Mouse (Mus musculus) WW6 (cell line): ENCODE measurements around the gene Crtap.
A peak's percentile ranks its signal among the peaks of the same experiment; 100 is the strongest.
"Not testable (repeated sequence)": the region's sequence is repeated elsewhere in the genome, so short reads cannot be mapped to it uniquely, and the experiment has no call there.

Experiments used
- DNase-seq: peaks from one replicate; pipeline ENCODE4 v3.0.0-alpha.2; 2013; ENCODE audit warnings: low read depth, low spot score

Gene Crtap

GRCm38 (mm10) chr9:114395258-114395657, 4.8 kb upstream of the Crtap start:
- DNase-seq, result no peak

- no peak for DNase-seq
Observed at GRCm38 (mm10) chr9:114394677-114395076, 4.2 kb upstream of the Crtap start.

GRCm38 (mm10) chr9:114394136-114394535, 3.7 kb upstream of the Crtap start:
- not testable (repeated sequence) for DNase-seq

GRCm38 (mm10) chr9:114390749-114391075, 237 bp upstream of the Crtap start:
- DNase-seq, result no peak

GRCm38 (mm10) chr9:114389371-114389904, 1.0 kb downstream of the Crtap start:
- DNase-seq, result no peak

GRCm38 (mm10) chr9:114388701-114389370, 1.6 kb downstream of the Crtap start:
- no peak for DNase-seq

GRCm38 (mm10) chr9:114388288-114388687, 2.2 kb downstream of the Crtap start:
- DNase-seq, result no peak

- no peak for DNase-seq
Observed at GRCm38 (mm10) chr9:114387086-114387485, 3.4 kb downstream of the Crtap start.

- DNase-seq, result no peak
Observed at GRCm38 (mm10) chr9:114385160-114385559, 5.3 kb downstream of the Crtap start.

GRCm38 (mm10) chr9:114384691-114385090, 5.8 kb downstream of the Crtap start:
- no peak for DNase-seq

GRCm38 (mm10) chr9:114382936-114383710, 7.4 kb downstream of the Crtap start:
- no peak for DNase-seq

GRCm38 (mm10) chr9:114380881-114381733, 9.4 kb downstream of the Crtap start:
- DNase-seq, result no peak

GRCm38 (mm10) chr9:114379871-114380270, 10.6 kb downstream of the Crtap start:
- DNase-seq, result no peak

GRCm38 (mm10) chr9:114377168-114377567, 13.3 kb downstream of the Crtap start:
- no peak for DNase-seq

- no peak for DNase-seq
Observed at GRCm38 (mm10) chr9:114375276-114375962, 15.1 kb downstream of the Crtap start.

- not testable (repeated sequence) for DNase-seq
Observed at GRCm38 (mm10) chr9:114371717-114372116, 18.8 kb downstream of the Crtap start.

- not testable (repeated sequence) for DNase-seq
Observed at GRCm38 (mm10) chr9:114369389-114369788, 21.1 kb downstream of the Crtap start.

- DNase-seq, result no peak
Observed at GRCm38 (mm10) chr9:114368471-114368858, 22.0 kb downstream of the Crtap start.

- peak; percentile 50 for DNase-seq
Observed at GRCm38 (mm10) chr9:114367783-114368470, 22.5 kb downstream of the Crtap start.

- DNase-seq, result not testable (repeated sequence)
Observed at GRCm38 (mm10) chr9:114329855-114330254, 60.6 kb downstream of the Crtap start, which contains the start of gene Bcl2a1c. Gene Bcl2a1c, plus strand, starts transcription at chr9:114330135.

GRCm38 (mm10) chr9:114328332-114328731, 62.1 kb downstream of the Crtap start:
- not testable (repeated sequence) for DNase-seq
